Mouse (Mus musculus) kidney, postnatal 0 days (tissue): ENCODE results near the gene Cdk17. TPM values are rescaled to one million over a fixed set of nuclear protein-coding genes. Genes with fewer than 3 reads are reported as not detected.

Experiments
- ATAC-seq: fragments of 200-750 bp; cut with Nextera tagmentation; replicated peaks from 2 replicates; pipeline ENCODE4 v1.8.0; 2017; ENCODE audit warnings: low read depth, moderate number of reproducible peaks, moderate TSS enrichment, moderate library complexity; ENCODE audit not compliant: low FRiP score
- DNase-seq: peaks from one replicate; pipeline ENCODE4 v3.0.0-alpha.2; 2016; ENCODE audit warnings: low spot score
- H3K27ac ChIP-seq: fragments of 300-500 bp; sonication (generic); 2 replicates; pipeline ENCODE4 v1.5.1; 2014; ENCODE audit warnings: mild to moderate bottlenecking
- H3K27me3 ChIP-seq: fragments of 300-500 bp; sonication (generic); 2 replicates; pipeline ENCODE4 v1.6.1; 2014; ENCODE audit warnings: low read length, mixed read lengths; ENCODE audit not compliant: insufficient read depth
- H3K36me3 ChIP-seq: fragments of 300-500 bp; sonication (generic); 2 replicates; pipeline ENCODE4 v1.6.1; 2014; ENCODE audit warnings: low read length, mixed read lengths; ENCODE audit not compliant: insufficient read depth
- H3K4me1 ChIP-seq: fragments of 300-500 bp; sonication (generic); replicated peaks from 2 replicates; pipeline ENCODE4 v1.6.1; 2014; ENCODE audit warnings: antibody characterized with exemption, low read length, mixed read lengths; ENCODE audit not compliant: insufficient read depth
- H3K4me2 ChIP-seq: fragments of 300-500 bp; sonication (generic); 2 replicates; pipeline ENCODE4 v1.6.1; 2014; ENCODE audit warnings: mild to moderate bottlenecking, low read length, moderate library complexity, mixed read lengths
- H3K4me3 ChIP-seq: fragments of 300-500 bp; sonication (generic); replicated peaks from 2 replicates; pipeline ENCODE4 v1.5.1; 2014; ENCODE audit warnings: low read depth, low read length
- H3K9ac ChIP-seq: fragments of 300-500 bp; sonication (generic); 2 replicates; pipeline ENCODE4 v1.6.1; 2014; ENCODE audit warnings: low read depth, low read length
- H3K9me3 ChIP-seq: fragments of 300-500 bp; sonication (generic); replicated peaks from 2 replicates; pipeline ENCODE4 v1.6.1; 2016; ENCODE audit warnings: low read length, inconsistent platforms, mixed read lengths
- CTCF ChIP-seq: IDR thresholded peaks from 2 replicates; pipeline ENCODE4 v1.5.1; 2016; ENCODE audit warnings: antibody characterized with exemption, low read depth, mild to moderate bottlenecking, moderate library complexity
- WGBS: fragments of 180-500 bp; shearing (Covaris S2); extraction: QIAGEN DNeasy Blood & Tissue Kit; methylation state at CpG from one replicate; pipeline ENCODE4 v1.1.7; 2014; 5-methylcytosine and 5-hydroxymethylcytosine counted together
- polyA plus RNA-seq: library from polyadenylated mRNA; unstranded; fragments of >200 nt; fragmentation: Nextera tagmentation; extraction: Ambion mirVana; gene quantifications from 2 replicates; pipeline ENCODE4 v1.2.1, GENCODE M21; 2015

Gene Cdk17
- polyA plus RNA-seq, 1 experiment from 2014 or later = 16.4 TPM

DNA sequence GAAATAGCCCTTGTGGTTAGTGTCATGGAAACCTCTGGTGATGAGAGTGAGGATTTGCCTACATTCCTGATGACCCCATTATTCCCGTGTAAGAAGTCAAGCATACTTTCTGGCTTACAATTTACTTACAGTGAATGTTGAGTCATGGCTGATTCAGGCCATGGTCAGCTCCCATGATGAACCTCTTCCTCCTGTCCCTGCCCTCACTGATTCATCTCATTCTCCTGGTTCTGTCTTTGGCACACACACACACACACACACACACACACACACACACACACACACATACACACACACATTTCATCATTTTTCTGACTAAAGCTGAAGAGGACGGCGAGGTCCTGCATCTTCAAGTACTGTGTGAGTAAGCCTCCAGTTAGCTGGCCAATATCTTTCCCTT is 21.9 kb upstream of the Cdk17 start:
- H3K36me3 ChIP-seq = no peaks in the 10 kb centered on the region
- H3K27ac ChIP-seq = no peak overlapping the region
- H3K27me3 ChIP-seq = no peaks in the 10 kb centered on the region
- no peak overlapping the region for H3K4me3 ChIP-seq
- H3K9me3 ChIP-seq = no peaks in the 10 kb centered on the region
- no peak overlapping the region for H3K9ac ChIP-seq
- 89% methylated on average over 3 of the region's 3 CpGs for WGBS
- DNase-seq (no peak), ATAC-seq (no peak)
- H3K4me2 ChIP-seq = no peak overlapping the region
- no peaks in the 10 kb centered on the region for H3K4me1 ChIP-seq
- TF ChIP-seq CTCF = no peak

DNA sequence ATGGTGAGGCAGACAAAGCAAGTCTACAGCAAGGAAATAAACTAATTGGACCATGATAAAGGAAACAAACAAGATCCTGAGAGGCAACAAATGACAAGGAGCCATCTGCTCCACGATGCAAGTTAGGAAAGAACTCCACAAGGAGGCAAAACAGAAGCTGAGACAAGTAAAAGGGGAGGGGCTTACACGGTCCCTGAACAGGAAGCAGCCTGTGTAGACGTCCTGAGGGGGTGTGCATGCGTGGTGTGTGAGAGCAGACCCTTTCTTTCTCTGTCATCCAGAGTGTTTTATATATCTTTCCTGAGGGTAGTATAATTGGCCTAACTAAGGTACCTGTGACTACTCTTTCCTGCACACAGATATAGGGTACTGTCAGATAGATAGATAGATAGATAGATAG is 19.9 kb upstream of the Cdk17 start:
- H3K4me1 ChIP-seq = no peaks in the 10 kb centered on the region
- no peak for TF ChIP-seq CTCF
- no peak overlapping the region for H3K4me3 ChIP-seq
- H3K27me3 ChIP-seq = no peaks in the 10 kb centered on the region
- H3K9me3 ChIP-seq = no peaks in the 10 kb centered on the region
- H3K27ac ChIP-seq = no peak overlapping the region
- WGBS = 56% methylated on average over 4 of the region's 4 CpGs
- no peak overlapping the region for H3K4me2 ChIP-seq
- no peak for ATAC-seq
- no peak overlapping the region for H3K9ac ChIP-seq
- no peaks in the 10 kb centered on the region for H3K36me3 ChIP-seq
- DNase-seq = no peak

GRCm38 (mm10) chr10:93142600-93143284 is 17.9 kb upstream of the Cdk17 start:
- DNase-seq = no peak
- H3K4me2 ChIP-seq = no peak overlapping the region
- no peak for ATAC-seq
- H3K9me3 ChIP-seq = no peaks in the 10 kb centered on the region
- WGBS = 52% methylated on average over 8 of the region's 8 CpGs
- H3K9ac ChIP-seq = no peak overlapping the region
- no peak for TF ChIP-seq CTCF
- no peaks in the 10 kb centered on the region for H3K36me3 ChIP-seq
- H3K27me3 ChIP-seq = no peaks in the 10 kb centered on the region
- H3K27ac ChIP-seq = no peak overlapping the region
- no peaks in the 10 kb centered on the region for H3K4me1 ChIP-seq
- H3K4me3 ChIP-seq = no peak overlapping the region

DNA sequence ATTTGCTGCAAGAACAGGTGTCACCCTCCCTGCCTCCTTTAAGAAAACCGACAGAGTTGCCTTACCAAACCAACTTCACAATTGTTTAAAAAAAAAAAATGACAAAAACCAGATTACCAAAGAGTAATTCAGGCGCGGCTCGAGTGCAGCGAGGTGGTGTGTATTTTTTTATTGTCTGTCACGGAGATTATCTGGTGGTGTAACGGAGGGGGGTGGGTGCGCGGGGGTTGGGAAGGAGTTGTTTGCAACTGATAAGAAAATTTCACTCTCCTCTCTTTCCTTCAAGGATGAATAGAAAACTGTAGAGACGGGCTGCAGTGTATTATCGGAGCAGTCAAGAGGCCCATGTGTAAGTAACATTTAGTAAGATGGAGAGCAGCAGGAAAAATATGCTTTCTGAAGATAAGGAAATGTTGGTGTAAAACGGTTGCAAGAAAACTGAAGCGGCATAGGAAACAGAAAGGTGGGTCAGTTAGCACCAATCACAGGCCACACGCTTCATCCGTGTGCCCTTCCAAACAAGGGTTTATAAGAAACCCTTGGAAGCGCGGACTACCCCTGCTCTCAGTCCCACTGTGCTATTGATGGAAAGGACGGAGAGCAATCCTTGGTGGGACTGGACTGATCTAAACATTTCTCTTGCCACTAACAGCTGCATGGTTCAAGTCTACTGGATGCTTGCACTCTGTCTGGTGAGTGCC is 17.2 kb upstream of the Cdk17 start:
- Histone ChIP-seq H3K4me3 (no peak overlapping the region), H3K4me1 (no peaks in the 10 kb centered on the region), H3K27ac (no peak overlapping the region), H3K36me3 (no peaks in the 10 kb centered on the region), H3K9me3 (no peaks in the 10 kb centered on the region), H3K9ac (no peak overlapping the region), H3K27me3 (no peaks in the 10 kb centered on the region), H3K4me2 (no peak overlapping the region)
- TF ChIP-seq CTCF = no peak
- 58% methylated on average over 18 of the region's 18 CpGs for WGBS
- ATAC-seq (no peak), DNase-seq (no peak)

- Histone ChIP-seq H3K4me3 (no peak overlapping the region), H3K9ac (no peak overlapping the region)
- no peak for ATAC-seq
These were observed 16.7 kb upstream of the Cdk17 start for GRCm38 (mm10) chr10:93143986-93144314.

DNA sequence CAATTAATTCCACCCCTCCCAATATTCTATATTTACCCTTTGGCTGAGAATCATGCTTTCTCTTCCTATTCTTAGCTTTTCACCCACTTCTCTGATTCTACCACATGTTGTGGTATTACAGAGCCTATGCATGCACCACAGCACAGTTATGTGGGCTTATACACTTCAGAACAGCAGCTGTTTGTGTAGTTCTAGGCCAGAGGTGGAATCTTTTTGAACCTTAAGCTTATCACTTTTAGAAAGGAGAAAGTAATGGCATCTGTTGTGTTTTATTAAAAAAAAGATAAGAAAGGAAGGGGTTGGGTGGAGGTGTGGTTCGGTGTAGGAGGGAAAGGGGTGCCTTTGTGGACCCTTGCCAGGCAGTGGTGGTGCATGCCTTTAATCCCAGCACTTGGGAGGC is 16.1 kb upstream of the Cdk17 start:
- no peak overlapping the region for H3K27ac ChIP-seq
- no peaks in the 10 kb centered on the region for H3K9me3 ChIP-seq
- 77% methylated on average over 1 of the region's 1 CpGs for WGBS
- H3K4me2 ChIP-seq = no peak overlapping the region
- DNase-seq (no peak), ATAC-seq (no peak)
- H3K36me3 ChIP-seq = no peaks in the 10 kb centered on the region
- no peak overlapping the region for H3K4me3 ChIP-seq
- no peak overlapping the region for H3K9ac ChIP-seq
- H3K4me1 ChIP-seq = no peaks in the 10 kb centered on the region
- TF ChIP-seq CTCF = no peak
- H3K27me3 ChIP-seq = no peaks in the 10 kb centered on the region

More at GRCm38 (mm10) chr10:93143986-93144314, 16.7 kb upstream of the Cdk17 start:
- H3K4me2 ChIP-seq = no peak overlapping the region
- no peaks in the 10 kb centered on the region for H3K9me3 ChIP-seq
- H3K36me3 ChIP-seq = no peaks in the 10 kb centered on the region
- TF ChIP-seq CTCF = no peak
- no peak overlapping the region for H3K27ac ChIP-seq
- H3K27me3 ChIP-seq = no peaks in the 10 kb centered on the region
- DNase-seq = no peak
- WGBS = 81% methylated on average over 6 of the region's 6 CpGs
- no peaks in the 10 kb centered on the region for H3K4me1 ChIP-seq
